Mouse (Mus musculus): ENCODE results near the gene Hrh1. TPM values are rescaled to one million over a fixed set of nuclear protein-coding genes. Genes with fewer than 3 reads are reported as not detected.

The Hrh1 gene
- polyA plus RNA-seq, 1 experiment = 0.66 TPM

DNA sequence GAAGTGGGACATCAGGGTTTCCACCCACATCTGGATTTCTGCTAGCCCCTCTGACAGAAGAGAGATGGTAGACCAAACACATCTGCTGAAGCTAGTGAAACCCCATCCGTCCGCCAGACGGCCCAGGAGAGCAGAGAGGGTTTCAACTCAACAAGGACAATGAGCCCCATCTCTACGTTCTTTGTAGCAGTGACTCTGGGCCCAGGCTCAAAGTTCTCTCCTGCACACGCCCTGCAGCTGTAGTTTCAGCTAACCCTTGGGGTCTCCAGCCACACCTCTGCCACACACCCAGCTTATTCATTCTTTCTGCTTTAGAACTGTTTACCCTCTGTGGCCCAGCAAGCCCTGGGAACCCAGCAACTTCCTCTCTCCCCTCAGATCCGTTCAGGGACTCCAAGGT lies 10.4 kb upstream of the Hrh1 start:
- TF ChIP-seq POLR2A (IDR thresholded peaks at IDR 0.05; ENCODE audit: borderline replicate concordance, low read depth, low read length) = no peak
- no peak for TF ChIP-seq CTCF (IDR thresholded peaks at IDR 0.05; ENCODE audit: low read depth, low read length)
- peaks cover 15% of the 10 kb centered on the region; the same call in 1 of the 2 replicates for H3K4me1 ChIP-seq (ENCODE audit: control insufficient read depth, insufficient read depth, low read length)
- H3K4me3 ChIP-seq (ENCODE audit: insufficient read depth, low read length) = no peak overlapping the region
- no peak overlapping the region for H3K27ac ChIP-seq (ENCODE audit: insufficient read depth, low read depth, low read length)

DNA sequence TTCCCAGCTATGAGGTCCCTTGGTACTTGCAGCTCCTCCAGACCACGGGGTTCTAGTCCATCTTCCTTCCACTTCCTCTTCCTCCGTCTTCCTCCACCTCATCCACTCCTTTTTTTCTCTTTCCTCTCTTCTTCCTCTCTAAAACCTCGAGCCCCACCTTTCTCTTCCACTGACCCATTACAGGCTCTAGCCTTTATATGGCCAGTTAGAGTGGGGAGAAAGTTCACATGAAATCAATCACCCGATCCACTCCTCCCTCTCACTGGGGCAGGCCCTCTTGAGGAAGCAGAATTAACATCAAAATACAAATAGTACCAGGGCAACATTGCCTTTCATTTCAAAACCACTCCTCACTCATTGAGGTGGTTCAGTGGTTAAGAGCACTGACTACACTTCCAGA lies 9.9 kb upstream of the Hrh1 start:
- H3K27ac ChIP-seq (ENCODE audit: insufficient read depth, low read depth, low read length) = no peak overlapping the region
- H3K4me3 ChIP-seq (ENCODE audit: insufficient read depth, low read length) = no peak overlapping the region
- no peak for TF ChIP-seq CTCF (IDR thresholded peaks at IDR 0.05; ENCODE audit: low read depth, low read length)
- TF ChIP-seq POLR2A (IDR thresholded peaks at IDR 0.05; ENCODE audit: borderline replicate concordance, low read depth, low read length) = no peak
- H3K4me1 ChIP-seq (ENCODE audit: control insufficient read depth, insufficient read depth, low read length) = peaks cover 15% of the 10 kb centered on the region; the same call in 1 of the 2 replicates

DNA sequence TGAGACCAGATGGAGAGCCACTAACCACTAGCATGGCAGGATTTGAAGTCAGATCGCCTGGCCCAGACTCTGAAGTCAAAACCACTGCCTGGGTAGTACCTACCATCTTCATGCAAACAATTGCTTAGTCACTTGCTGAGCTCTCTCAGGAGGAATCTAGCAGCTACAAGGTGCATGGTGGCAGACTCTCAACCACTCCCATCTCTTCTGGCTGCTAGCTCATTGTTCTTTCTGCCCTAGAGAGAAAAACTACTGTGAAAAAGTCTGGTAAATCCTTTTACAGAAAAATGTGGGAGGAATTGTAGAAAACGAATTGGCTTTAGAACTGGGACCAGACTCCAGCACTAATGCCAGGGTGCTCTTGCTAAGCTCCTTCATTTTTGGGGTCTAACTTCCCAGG lies 7.6 kb upstream of the Hrh1 start:
- H3K4me1 ChIP-seq (ENCODE audit: control insufficient read depth, insufficient read depth, low read length) = peaks cover 22% of the 10 kb centered on the region
- H3K4me3 ChIP-seq (ENCODE audit: insufficient read depth, low read length) = no peak overlapping the region
- no peak for TF ChIP-seq CTCF (IDR thresholded peaks at IDR 0.05; ENCODE audit: low read depth, low read length)
- no peak for TF ChIP-seq POLR2A (IDR thresholded peaks at IDR 0.05; ENCODE audit: borderline replicate concordance, low read depth, low read length)
- no peak overlapping the region for H3K27ac ChIP-seq (ENCODE audit: insufficient read depth, low read depth, low read length)

DNA sequence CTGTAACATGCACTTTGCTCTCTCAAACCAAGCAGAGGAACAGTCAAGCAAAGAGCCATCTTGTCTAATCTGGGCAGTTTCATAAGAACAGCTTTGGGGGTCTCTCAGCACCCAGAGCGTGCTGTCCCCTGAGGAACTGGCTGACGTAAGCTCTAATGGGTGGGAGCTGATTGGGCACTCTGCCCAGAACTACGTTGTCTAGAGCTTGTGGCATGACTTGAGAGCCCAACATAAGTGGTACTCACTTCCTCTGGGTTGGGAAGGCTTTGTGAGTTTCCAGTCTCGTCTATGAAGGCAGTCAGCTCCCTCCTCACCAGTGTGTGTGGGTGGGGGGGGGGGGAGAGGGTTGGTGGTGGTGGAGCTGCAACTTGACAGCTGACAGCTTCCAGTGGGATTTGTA lies 2.8 kb upstream of the Hrh1 start:
- Histone ChIP-seq H3K4me1 (ENCODE audit: control insufficient read depth, insufficient read depth, low read length) (peaks cover 37% of the 10 kb centered on the region), H3K27ac (ENCODE audit: insufficient read depth, low read depth, low read length) (peak overlapping the region; percentile 1; the same call in 1 of the 2 replicates), H3K4me3 (ENCODE audit: insufficient read depth, low read length) (no peak overlapping the region)
- no peak for TF ChIP-seq CTCF (IDR thresholded peaks at IDR 0.05; ENCODE audit: low read depth, low read length)
- no peak for TF ChIP-seq POLR2A (IDR thresholded peaks at IDR 0.05; ENCODE audit: borderline replicate concordance, low read depth, low read length)

DNA sequence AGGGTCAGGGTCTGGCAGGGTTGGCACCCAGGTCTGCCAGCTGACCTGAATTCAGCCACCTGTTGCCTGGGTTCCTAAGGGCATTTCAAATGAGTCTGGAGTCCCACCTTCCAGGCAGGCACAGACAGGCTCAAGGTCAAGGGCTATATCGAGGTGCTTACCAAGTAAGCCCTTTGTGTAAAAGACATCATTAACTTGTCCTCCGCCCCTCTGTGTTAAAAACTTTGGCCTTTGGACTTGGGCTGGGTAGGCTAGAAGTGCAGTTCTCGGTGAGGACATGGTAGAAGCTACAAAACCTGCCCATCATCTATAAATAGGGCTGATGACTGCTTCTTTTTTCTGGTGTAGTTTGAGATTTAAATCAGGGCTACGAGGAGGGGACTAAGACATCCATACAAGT lies 1.1 kb upstream of the Hrh1 start:
- H3K27ac ChIP-seq (ENCODE audit: insufficient read depth, low read depth, low read length) = no peak overlapping the region
- TF ChIP-seq POLR2A (IDR thresholded peaks at IDR 0.05; ENCODE audit: borderline replicate concordance, low read depth, low read length) (no peak), CTCF (IDR thresholded peaks at IDR 0.05; ENCODE audit: low read depth, low read length) (no peak)
- no peak overlapping the region for H3K4me3 ChIP-seq (ENCODE audit: insufficient read depth, low read length)
- peaks cover 49% of the 10 kb centered on the region for H3K4me1 ChIP-seq (ENCODE audit: control insufficient read depth, insufficient read depth, low read length)

DNA sequence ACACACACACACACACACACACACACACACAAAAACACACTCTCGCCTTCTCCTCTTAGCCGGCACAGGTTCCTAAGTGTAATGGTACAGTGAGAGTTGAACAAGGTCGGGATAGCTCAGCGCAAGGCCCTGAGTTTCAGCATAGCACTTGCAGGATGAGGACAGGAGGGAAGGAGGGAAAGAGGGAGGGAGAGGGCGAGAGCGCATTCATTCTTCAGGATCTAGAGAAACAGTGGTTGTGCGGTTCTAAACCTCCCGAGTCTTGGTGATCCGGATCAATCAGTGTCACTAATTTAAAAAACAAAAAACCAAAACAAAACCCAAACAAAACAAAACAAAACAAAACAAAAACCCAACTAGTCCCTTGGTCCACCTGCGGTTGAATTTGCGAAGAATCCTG lies 456 bp upstream of the Hrh1 start:
- TF ChIP-seq CTCF (IDR thresholded peaks at IDR 0.05; ENCODE audit: low read depth, low read length) = no peak
- TF ChIP-seq POLR2A (IDR thresholded peaks at IDR 0.05; ENCODE audit: borderline replicate concordance, low read depth, low read length) = no peak
- Histone ChIP-seq H3K4me1 (ENCODE audit: control insufficient read depth, insufficient read depth, low read length) (peaks cover 49% of the 10 kb centered on the region), H3K4me3 (ENCODE audit: insufficient read depth, low read length) (peak overlapping the region; percentile 67), H3K27ac (ENCODE audit: insufficient read depth, low read depth, low read length) (no peak overlapping the region)

DNA sequence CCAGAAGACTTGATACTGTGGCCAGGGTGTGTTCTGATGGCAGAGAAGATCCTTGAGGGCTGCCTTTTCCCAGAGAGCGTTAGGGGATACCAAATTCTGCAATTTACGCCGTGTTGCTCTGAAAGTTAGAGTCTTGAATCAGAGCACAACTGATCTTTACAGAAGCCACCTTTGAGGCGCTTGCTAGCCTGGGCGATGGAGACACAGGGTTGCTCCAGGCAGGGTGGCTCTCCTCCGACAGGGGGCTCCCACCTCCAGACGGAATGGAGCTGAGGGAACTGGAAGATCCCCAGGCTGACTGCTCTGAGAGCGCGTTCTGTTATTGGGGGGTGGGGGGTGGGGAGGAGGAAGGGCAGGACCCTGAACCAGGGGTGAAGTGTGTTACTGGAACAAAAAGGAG lies 890 bp downstream of the Hrh1 start:
- TF ChIP-seq POLR2A (IDR thresholded peaks at IDR 0.05; ENCODE audit: borderline replicate concordance, low read depth, low read length) (no peak), CTCF (IDR thresholded peaks at IDR 0.05; ENCODE audit: low read depth, low read length) (no peak)
- Histone ChIP-seq H3K4me1 (ENCODE audit: control insufficient read depth, insufficient read depth, low read length) (peaks cover 55% of the 10 kb centered on the region), H3K27ac (ENCODE audit: insufficient read depth, low read depth, low read length) (no peak overlapping the region), H3K4me3 (ENCODE audit: insufficient read depth, low read length) (peak overlapping the region; percentile 67)

DNA sequence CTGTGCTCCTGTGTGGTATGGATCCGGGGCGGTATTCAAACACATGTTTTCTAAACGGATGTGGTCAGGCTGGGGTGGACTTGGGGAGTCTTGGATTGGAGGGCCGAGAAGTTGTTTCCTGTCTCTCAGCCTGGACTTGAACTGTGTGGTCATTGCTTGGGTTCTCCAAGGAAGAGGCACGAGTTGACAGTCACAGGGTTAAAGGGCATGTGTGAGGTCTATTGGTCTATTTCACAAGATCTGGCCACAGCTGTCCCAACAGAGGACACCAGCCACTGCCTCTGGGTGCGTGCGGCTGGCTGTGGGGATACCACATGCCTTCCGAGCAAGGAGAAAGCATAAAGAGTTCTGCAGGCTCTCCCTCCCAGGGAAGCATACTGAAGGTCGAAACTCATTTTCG lies 2.7 kb downstream of the Hrh1 start:
- Histone ChIP-seq H3K4me1 (ENCODE audit: control insufficient read depth, insufficient read depth, low read length) (peaks cover 60% of the 10 kb centered on the region), H3K27ac (ENCODE audit: insufficient read depth, low read depth, low read length) (peak overlapping the region; percentile 60), H3K4me3 (ENCODE audit: insufficient read depth, low read length) (no peak overlapping the region)
- no peak for TF ChIP-seq CTCF (IDR thresholded peaks at IDR 0.05; ENCODE audit: low read depth, low read length)
- no peak for TF ChIP-seq POLR2A (IDR thresholded peaks at IDR 0.05; ENCODE audit: borderline replicate concordance, low read depth, low read length)

DNA sequence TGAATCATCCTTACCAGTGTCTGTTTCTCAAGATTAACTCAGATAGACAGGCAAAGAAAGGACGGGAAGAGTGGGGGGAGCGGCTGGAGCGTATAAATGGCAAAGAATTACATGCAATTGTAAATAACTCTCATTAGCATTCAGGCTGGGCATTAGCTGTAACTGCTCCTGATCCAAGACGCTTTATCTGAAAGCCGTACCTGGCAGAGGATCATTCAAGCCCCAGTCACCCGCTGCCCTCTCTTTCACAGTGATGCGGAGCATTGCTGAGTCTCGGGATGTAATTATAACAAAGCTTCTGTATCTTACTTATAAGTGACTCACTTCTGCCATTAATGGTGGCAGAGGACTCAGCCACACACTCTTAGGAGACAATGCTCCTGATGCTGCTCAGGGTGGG lies 3.1 kb downstream of the Hrh1 start:
- H3K27ac ChIP-seq (ENCODE audit: insufficient read depth, low read depth, low read length) = peak overlapping the region; percentile 60
- TF ChIP-seq POLR2A (IDR thresholded peaks at IDR 0.05; ENCODE audit: borderline replicate concordance, low read depth, low read length) = no peak
- TF ChIP-seq CTCF (IDR thresholded peaks at IDR 0.05; ENCODE audit: low read depth, low read length) = no peak
- H3K4me3 ChIP-seq (ENCODE audit: insufficient read depth, low read length) = no peak overlapping the region

DNA sequence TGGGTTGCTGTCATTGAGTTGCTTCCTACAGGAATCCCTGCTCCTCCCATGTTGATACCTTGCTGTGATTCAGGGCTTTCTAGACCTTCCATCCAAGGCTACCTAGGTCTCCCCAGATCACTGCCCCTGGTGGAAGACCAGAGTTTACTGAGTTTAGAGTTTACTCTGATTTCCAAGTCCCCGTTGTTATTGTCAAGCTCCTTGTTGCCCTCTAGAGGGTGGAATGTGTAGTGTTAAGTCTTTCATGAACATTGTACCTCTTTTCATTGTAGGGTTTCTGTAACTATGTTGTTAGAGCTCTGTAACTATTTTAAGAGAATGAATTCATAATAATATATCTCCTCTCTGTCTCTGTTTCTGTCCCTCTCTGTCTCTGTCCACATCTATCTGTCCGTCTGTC lies 4.4 kb downstream of the Hrh1 start:
- Histone ChIP-seq H3K27ac (ENCODE audit: insufficient read depth, low read depth, low read length) (no peak overlapping the region), H3K4me3 (ENCODE audit: insufficient read depth, low read length) (no peak overlapping the region), H3K4me1 (ENCODE audit: control insufficient read depth, insufficient read depth, low read length) (peaks cover 42% of the 10 kb centered on the region)
- no peak for TF ChIP-seq CTCF (IDR thresholded peaks at IDR 0.05; ENCODE audit: low read depth, low read length)
- TF ChIP-seq POLR2A (IDR thresholded peaks at IDR 0.05; ENCODE audit: borderline replicate concordance, low read depth, low read length) = no peak

More for the DNA sequence above, 3.1 kb downstream of the Hrh1 start:
- peaks cover 55% of the 10 kb centered on the region for H3K4me1 ChIP-seq (ENCODE audit: control insufficient read depth, insufficient read depth, low read length)

DNA sequence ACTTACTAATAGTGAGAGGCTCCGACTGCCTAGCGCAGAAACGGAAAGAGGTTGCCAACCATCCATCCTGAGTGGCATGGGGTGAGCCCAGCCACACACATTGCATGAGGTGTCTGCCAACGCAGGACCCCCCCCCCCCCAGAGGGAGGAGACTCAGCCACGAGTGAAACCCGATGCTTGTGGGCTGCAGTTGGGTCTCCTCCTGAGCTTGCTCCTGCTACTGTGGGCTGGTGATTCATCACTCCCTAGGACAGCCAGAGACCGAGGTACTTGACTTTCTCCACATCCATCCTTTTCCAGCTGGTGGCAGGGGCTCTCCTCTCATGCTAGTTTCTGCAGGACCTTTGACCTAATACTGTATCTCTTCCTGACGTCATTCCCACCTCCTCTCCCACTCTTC lies 5.9 kb downstream of the Hrh1 start:
- TF ChIP-seq CTCF (IDR thresholded peaks at IDR 0.05; ENCODE audit: low read depth, low read length) = no peak
- no peak for TF ChIP-seq POLR2A (IDR thresholded peaks at IDR 0.05; ENCODE audit: borderline replicate concordance, low read depth, low read length)

More for the DNA sequence above, 5.9 kb downstream of the Hrh1 start:
- Histone ChIP-seq H3K4me1 (ENCODE audit: control insufficient read depth, insufficient read depth, low read length) (peaks cover 41% of the 10 kb centered on the region), H3K4me3 (ENCODE audit: insufficient read depth, low read length) (no peak overlapping the region; the same call in 1 of the 2 replicates), H3K27ac (ENCODE audit: insufficient read depth, low read depth, low read length) (peak overlapping the region; percentile 45)
